Mouse (Mus musculus) left cerebral cortex, postnatal 4 days (tissue): ENCODE data around the gene Hacd2. TPM values are rescaled to one million over a fixed set of nuclear protein-coding genes. Genes with fewer than 3 reads are reported as not detected.

Source experiments
- DNase-seq: peaks from one replicate; pipeline ENCODE4 v3.0.0-alpha.2; 2022
- intact Hi-C: fragments of 180-260 bp; cut with DNase I; formaldehyde crosslinking; loops from one replicate; pipeline ENCODE4 v1.15.1; 2025
- total RNA-seq, 2 experiments: library from RNA; stranded (reverse); gene quantifications; 2 replicates each; pipeline ENCODE4 v1.2.3; 2021

Gene Hacd2
- total RNA-seq, result 10 to 100 TPM; 19.9 to 23.3 TPM

DNA sequence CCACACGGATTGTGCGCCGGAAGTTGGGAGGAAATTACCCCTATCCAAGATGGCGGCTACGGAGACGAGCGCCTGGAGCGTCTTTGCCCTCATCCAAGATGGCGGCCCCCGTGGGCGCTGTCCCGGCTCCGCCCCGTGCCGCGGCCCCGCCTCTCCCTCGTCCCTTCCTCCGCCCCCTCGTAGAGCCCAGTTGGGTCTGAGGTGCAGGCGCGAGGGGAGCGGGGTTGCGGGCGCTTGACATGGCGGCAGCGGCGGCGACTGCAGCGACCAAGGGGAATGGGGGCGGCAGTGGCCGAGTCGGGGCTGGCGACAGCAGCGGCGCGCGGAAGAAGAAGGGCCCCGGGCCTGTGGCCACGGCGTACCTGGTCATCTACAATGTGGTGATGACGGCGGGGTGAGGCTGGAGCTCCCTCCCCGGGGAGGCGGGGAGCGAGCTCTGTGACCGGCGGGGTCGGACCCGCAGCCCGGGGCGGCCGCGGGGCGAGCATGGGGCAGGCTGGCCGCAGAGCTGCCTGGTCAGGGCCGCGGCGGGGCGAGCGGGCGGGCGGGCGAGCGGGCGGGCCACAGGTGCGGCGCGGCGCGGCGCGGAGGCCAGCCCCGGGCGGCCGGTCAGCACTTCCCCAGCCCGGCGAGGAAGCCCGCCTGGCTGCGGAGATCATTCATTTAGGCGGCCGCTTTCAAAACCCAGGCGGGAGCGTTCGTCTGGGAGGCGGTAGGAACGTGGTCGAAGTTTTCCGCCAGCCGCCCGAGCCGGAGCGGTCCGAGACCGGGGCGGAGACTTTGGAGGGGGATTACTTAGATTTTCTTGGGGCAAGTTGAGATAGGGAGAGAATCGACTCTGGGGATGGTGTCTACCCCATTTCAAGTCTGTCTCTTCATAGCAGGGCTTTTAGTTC, at the start of gene Hacd2:
TSS of gene Hacd2 (plus strand) at position 187 of the 896 bp plus-strand sequence.
- intact Hi-C loops, result no loop called here
- DNase-seq, result peak; percentile 96

DNA sequence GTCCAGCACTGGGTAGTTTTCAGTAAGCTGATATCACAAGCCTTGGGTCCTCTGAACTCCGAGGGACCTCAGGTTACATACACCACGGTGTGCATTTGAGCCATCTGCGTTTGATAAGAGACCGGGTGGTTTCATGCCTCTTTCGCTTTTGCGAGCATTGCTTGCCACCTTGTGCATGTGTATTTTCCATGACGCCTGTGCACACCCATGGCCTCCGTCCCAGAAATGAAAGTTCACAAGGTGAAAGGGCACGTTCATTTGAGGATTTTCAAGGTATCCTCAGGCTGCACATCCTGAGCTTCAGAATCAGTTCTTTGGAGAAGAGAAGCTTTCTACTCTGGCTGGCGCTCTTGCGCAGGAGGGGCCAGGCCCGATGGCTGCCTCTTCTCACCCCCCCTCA, 49.8 kb upstream of the Hacd2 start:
- intact Hi-C loops, result no loop called here
- no peak for DNase-seq

DNA sequence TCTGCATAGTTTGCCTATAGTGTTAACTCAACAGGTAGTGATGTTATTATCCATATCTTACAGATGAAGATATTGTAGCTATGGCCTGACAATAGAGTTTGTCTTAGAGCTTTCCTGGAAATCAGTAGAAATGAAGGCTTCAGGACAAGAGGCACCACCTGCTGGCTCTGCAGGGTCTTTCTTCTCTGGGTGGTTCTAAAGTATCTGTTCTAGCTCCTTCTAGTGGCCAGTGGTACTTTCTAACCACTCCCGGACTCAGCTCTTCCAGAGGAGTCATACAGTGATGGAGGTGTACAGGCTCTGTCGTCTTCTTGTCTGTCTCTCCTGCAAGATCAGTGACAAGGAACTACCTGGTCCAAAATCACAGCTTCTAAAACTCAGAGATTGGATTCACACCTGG, 46.7 kb upstream of the Hacd2 start:
- intact Hi-C loops, result no loop called here
- DNase-seq, result no peak

DNA sequence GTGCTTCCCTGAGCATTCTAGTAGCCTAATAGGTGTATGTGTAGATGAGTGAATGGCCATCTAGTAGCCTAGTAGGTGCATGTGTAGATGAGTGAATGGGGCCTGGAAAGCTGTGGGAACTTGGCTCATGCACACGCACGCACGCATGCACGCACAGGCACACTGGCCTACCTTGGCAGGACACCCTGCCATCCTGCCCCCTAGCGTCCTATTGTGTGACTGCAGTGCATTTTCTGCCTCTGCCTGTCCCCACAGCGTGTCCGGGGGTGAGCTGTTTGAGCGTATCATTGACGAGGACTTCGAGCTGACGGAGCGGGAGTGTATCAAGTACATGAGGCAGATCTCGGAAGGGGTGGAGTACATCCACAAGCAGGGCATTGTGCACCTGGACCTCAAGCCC, 45.6 kb upstream of the Hacd2 start:
- peak; percentile 21 for DNase-seq
- intact Hi-C loops, result no loop called here

DNA sequence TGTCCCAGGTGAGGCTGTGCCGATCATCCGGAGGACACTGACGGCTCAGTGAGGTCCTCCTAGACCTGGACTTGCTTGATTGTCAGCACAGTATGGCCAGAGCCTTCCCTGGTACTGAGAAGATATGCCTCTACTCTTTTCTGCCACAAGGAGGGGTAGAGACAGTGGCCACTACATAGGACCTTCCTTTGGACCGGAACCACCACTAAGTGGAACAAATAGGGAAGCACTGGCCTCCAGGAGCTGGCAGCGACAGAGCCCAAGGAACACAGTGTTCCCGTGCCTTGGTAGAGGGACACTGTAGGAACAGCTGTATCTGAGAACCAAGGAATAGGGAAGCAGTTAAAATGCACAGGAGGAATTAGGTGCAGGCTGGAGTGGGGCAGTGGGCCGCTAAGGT, 44.2 kb upstream of the Hacd2 start:
- intact Hi-C loops, result no loop called here
- DNase-seq, result no peak

DNA sequence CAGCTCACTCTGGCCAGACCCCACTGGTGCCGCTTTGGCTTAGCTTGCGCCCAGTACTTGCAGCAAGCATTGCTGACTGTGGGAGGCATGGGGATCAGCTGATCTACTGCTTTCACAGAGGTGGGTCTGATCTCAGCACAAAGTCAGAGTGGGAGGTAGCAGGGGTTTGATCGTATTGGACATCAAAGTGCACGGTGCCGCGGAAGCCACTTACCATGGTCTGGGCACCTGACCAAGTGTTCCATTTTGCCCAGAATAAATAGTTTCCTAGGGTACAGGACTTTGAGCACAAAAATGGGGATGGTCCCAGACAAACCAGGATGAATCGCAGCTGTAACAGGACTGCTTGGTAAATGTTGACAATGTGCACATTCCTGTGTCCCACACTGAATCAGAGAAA, 41.2 kb upstream of the Hacd2 start:
- DNase-seq, result no peak
- intact Hi-C loops, result no loop called here

DNA sequence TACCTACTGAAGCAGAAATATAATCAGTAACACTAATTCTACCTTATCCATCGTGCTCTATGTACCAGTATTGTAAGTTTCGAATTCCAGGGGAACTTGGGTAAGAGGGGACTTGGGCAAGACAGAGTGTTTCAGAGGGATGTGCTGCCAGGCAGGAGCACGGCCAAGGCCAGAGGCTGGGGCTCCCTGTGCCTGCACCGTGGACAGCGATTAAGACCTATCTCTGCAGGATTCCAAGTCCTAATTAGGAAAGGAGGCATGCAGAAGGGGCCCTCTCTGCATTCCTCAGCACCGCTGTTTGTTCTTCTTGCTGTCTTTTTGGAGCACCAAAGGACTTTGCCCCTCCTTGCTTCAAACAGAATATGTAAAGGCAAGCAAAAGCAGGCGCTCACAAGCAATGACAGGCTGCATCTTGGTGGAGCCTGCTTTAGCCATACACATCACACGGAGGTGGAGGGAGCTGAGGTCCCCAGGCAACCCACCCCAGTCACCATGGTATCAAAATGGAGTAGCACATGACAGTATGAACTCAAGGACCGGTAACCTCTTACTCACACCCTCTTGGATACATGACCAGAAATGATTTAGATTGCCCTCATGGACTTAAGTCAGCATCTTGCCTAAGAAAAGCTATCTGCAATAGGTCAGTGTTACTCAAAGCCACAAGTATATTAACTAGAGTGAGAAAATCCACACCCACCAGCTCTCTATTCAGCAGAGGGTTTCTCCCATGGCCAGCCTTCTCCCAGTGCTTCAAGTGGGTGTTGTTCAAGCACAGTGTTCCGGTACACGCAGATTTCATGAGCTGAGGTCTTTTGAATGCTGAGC, 37.8 kb upstream of the Hacd2 start:
- intact Hi-C loops, result no loop called here
- no peak for DNase-seq

DNA sequence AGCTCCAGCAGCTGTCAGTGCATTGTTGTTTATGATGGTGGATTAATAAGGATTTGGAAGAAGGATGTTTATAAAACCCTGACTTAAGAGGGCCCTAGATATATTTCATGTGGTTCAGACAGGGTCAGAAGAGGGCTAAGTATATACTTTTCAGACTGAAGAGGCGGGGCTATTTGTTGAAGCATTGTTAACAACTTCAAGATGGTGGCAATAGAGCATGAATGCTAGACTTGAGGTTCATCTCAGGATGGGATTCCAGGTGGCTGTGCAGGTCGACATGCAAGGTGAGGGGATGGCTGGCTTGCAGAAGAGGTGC, 37.2 kb upstream of the Hacd2 start:
- intact Hi-C loops, result no loop called here
- no peak for DNase-seq

DNA sequence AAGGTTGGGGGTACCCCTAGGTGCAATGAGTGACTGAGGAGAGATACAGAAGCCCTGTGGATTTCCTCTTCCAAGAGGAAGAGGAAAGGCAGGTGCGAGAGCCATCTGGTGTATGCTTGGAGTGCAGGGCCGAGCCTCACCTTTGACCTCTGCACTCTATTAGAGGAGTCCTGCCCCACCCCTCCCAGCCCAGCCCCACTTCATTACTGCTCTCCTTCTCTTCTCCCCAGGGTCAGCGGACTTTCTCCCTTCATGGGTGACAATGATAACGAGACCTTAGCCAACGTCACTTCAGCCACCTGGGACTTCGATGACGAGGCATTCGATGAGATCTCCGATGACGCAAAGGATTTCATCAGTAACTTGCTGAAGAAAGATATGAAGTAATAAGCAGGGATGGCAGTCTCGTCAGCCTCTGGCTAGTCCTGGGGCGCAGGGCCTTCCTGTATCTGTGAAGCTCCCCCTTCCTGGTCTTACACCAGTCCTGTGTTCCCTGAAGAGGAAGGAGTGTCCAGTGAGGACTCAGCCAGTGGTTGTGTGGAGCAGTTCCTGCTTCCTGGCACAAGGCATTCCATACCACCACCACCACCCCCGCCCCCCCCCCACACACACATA, 35.9 kb upstream of the Hacd2 start:
- intact Hi-C loops, result no loop called here

DNA sequence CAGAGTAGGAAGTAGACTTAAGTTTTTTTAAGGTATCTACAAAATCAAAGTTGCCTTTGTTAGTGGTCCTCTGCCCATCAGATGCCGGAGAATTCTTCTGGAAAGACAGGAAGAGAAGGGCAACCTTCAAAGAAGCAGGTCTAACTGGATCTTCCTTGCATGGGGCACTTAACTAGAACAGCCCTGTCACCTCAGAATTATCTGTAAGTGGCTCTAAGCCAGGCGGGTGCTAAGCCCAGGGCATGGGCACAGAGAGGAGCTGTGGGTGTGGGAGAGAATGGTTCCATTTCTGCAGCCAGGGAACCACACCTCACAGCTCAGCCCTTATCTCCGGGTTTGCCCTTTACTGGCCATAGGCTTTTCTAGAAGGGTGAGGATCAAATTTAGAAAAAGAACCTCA, 30.9 kb upstream of the Hacd2 start:
- intact Hi-C loops, result no loop called here
- DNase-seq, result no peak

More for the DNA sequence above, 35.9 kb upstream of the Hacd2 start:
- no peak for DNase-seq

DNA sequence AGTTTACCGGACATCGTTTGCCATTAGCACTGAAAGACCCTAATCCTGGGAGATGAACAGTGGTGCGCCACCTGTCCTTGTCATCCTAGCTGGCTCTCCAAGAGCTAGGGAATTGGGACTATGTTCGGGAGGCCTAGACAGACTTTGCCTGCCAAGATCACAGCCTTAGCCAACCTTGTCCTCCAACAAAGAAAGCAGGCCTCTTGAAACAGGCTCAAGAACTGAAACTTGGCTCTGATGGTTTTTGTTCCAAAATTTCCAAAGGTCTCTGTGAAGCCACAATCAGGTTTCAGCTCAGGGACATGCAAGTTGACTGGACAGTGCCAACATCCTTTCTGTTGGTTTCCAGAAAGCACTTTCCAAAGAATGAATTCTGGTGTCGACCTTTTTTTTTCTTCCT, 29.4 kb upstream of the Hacd2 start:
- intact Hi-C loops, result no loop called here

DNA sequence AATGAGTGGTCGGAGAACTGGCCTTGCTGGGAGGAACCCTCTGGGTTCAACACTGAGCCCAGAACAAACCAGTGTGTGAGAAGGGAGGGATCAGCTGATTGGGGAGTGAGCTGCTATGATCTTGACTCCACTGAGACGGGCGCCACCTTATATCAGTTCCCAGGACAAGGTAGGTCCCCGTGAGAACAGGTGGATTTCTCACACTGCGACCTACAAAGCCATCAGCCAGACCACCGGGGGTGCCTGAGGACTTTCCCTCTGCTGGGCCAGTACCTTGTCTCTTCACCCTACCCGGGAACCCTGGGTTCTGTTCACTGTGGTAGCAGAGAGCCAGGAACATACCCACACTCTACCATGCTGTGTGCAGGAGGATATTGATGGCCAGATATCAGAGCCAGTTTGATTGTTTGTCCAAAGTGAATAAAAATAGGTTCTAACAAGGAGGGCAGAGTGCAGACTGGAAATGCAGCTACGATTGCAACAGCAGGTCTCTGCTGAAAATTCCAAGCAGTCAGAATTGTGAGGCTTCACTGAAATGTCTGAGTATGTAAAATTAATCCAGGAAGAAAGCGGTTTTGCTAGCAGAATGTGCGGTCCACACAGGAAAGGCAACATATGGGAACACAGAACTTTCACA, 28.4 kb upstream of the Hacd2 start:
- no peak for DNase-seq
- intact Hi-C loops, result no loop called here

More for the DNA sequence above, 29.4 kb upstream of the Hacd2 start:
- DNase-seq, result no peak

DNA sequence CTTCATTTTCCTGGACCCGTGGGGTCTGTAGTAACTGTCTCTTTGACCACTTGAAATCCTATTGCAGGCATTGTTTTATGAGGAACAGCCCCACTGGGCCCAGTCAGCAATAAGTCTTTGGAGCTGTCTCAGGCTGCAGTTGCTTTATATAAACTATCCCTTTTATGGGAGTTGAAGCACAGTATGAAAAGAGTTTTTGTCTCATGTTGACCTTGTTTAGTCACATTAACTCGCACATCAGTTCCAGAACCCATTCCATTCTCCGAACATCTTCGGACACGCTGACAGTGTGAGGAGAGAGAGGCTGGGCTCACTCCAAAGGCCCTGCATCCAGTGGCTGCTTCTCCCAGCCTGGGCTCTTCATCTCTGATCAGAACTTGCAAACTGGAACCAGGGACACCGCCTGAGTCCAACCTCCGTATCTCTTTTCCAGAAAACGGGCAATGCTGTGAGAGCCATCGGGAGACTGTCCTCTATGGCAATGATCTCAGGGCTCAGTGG, 27.5 kb upstream of the Hacd2 start:
- no peak for DNase-seq
- intact Hi-C loops, result no loop called here

DNA sequence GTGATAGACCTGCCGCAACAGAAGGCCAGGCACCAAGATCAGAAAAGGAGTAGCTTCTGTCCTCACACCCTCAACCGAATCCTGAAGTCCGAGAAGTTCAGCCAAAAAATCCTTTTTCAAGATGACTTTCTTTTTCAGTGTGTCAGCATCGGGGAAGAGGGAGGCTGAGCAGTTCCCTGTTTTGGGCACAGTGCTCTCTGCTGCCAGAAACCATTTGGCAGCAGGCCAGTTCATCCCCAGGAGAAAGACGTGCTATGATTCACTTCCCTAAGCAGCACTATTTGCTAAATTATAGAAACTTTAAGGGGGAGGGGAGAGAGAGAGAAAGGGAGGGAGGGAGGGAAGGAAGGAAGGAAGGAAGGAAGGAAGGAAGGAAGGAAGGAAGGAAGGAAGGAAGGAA, 26.1 kb upstream of the Hacd2 start:
- intact Hi-C loops, result no loop called here
- DNase-seq, result peak; percentile 73

DNA sequence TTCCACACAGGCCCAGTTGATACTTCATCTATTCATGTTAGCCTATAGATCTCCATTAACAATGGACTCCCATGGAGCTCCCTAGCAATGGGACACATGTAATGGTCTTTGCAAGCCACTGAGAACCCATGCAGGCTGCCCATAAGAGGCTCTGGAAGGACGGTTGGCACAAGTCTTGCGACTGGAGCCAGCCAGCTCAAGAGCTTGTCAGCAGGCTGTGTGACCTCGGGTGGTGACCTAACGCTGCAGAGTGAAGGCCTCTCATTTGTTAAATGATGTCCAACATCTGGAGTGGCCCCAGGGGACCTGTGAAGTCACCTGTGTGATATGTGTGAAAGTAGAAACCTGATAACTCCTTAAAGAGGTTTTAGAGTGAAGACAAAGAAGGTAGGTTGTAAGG, 25.2 kb upstream of the Hacd2 start:
- intact Hi-C loops, result no loop called here
- DNase-seq, result no peak

DNA sequence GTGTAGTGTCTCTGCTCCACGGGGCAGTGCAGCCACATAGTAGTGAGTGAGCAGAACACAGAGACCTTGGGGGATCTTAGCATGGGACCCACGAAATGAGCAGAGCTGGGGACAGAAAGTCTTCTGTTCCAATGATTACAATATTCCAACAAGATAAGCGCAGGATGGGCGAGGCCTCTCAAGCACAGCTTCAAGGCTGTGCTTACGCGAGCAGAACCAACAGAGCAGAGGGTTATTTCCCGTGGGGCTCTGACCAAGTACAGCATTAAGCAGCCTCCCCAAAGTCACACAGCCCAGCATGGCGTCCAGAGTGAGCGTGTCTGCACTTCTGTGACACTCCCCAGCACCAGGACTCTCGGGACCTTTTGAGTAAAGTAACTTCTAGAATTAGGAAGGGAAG, 24.7 kb upstream of the Hacd2 start:
- no peak for DNase-seq
- intact Hi-C loops, result no loop called here

DNA sequence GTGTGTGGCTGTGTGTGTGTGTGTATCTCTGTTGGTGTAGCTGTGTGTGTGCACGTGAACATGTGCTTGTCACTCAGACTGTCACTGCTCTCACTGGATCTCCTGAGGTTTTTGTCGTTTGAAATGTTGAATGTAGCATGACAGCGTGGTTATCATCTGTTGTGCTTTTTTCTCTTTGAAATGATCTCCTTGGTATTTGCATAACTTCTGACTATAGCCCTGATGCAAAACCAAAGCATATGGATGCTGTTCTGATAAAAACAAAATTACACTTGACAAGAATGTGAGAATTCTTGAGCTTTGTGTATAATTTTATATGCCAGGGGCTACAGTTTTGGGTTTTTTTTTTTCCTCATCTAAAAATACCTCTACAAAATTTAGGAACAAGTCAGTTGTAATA, 23.2 kb upstream of the Hacd2 start:
- intact Hi-C loops, result no loop called here
- no peak for DNase-seq

DNA sequence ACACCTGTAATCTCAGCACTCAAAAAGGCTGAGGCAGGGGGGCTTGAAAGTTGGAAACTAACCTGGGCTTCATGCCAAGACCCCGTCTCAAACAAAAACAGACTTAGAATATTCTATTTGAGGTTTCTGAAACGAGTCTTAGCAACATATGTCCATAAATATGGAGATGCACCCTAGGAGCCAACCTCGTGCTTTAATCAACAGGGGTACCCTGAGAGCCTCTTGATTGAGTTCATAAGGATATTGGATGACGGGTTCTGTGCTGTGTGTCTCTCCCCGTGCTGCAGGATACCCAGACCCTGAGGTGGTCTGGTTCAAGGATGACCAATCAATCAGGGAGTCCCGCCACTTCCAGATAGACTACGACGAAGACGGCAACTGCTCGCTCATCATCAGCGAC, 22.2 kb upstream of the Hacd2 start:
- no peak for DNase-seq
- intact Hi-C loops, result no loop called here

DNA sequence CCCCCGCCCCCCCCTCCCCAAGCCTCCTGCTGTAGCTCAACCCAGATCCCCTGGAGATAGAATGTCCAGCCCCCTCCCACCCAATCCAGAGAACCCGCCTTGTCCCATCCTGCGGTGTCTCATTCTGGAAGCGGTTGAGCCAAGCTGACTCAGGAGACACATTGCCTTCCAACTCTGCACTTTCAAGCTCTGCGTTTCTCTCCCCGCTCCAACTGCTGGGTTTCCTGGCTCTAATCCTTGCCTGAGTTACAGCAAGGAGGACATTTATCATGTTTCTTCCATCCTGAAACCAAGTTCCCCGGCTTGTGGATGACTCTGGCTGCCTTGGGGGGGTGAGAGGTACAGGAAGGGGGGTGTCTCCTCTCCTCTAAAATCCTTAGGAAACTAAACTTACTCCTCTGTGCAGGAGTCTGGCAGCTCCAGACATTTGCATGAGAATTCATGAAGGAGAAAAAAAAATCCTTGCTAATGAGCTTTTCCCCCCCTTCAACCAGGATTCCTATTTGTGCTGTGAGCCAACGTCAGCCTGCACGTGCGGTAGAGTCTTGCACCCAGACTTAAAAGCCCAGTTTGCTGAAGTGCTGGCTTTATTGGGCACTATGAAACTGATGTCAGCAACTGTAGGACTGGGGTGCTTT, 21.2 kb upstream of the Hacd2 start:
- no peak for DNase-seq
- intact Hi-C loops, result no loop called here

DNA sequence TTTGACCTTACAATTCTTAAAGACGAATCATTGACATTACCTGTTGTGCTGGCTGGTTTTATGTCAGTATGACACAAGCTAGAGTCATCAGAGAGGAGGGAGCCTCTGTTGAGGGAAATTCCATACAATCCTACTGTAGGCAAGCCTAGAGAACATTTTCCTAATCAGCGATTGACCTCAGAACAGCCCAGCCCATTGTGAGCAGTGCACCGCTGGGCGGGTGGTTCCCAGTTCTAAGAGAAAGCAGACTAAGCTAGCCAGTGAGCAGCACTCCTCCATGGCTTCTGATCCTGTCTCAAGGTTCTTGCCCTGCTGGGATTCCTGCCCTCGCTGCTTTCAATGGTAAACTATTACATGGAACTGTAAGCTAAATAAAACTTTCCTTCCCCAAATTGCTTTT, 17.9 kb upstream of the Hacd2 start:
- no peak for DNase-seq

DNA sequence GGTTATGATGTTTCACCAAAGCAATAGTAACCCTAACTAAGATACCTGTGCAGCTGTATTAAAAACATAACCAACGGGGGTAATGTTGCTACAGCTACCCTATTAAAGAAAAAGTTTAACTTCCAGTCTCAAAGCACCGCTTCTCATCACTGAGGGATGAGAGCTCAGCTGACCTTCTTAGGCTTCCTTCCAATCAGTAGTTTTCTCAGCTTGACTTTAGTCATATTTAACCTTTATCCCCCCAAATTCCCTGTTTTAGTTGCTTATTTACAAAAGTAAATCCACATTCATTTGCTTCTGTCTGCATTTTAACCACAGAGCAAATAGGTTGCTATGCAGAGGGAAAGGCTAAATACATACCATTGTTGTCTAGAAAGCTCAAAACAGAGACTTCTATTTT, 17.5 kb upstream of the Hacd2 start:
- no peak for DNase-seq
- intact Hi-C loops, result no loop called here

More for the DNA sequence above, 17.9 kb upstream of the Hacd2 start:
- intact Hi-C loops, result no loop called here
